Mouse (Mus musculus) embryonic facial prominence, embryonic 10.5 days (tissue): ENCODE data around the gene Sprr2a3. TPM values are rescaled to one million over a fixed set of nuclear protein-coding genes. Genes with fewer than 3 reads are reported as not detected.
"Not testable (repeated sequence)": the region's sequence is repeated elsewhere in the genome, so short reads cannot be mapped to it uniquely, and the experiment has no call there.

Experiments used
- DNase-seq: peaks from one replicate; pipeline ENCODE4 v3.0.0-alpha.2; 2017; ENCODE audit warnings: low spot score
- H3K27ac ChIP-seq: fragments of 300-500 bp; sonication (generic); replicated peaks from 2 replicates; pipeline ENCODE4 v1.5.1; 2016; ENCODE audit warnings: mild to moderate bottlenecking
- H3K27me3 ChIP-seq: fragments of 300-500 bp; sonication (generic); replicated peaks from 2 replicates; pipeline ENCODE4 v1.6.1; 2016; ENCODE audit warnings: low read depth, mild to moderate bottlenecking; ENCODE audit not compliant: poor library complexity, severe bottlenecking
- H3K36me3 ChIP-seq: fragments of 300-500 bp; sonication (generic); replicated peaks from 2 replicates; pipeline ENCODE4 v1.6.1; 2016; ENCODE audit warnings: mild to moderate bottlenecking, moderate library complexity
- H3K4me1 ChIP-seq: fragments of 300-500 bp; sonication (generic); 2 replicates; pipeline ENCODE4 v1.6.1; 2016
- H3K4me3 ChIP-seq: fragments of 300-500 bp; sonication (generic); 2 replicates; pipeline ENCODE4 v1.5.1; 2016; ENCODE audit warnings: mild to moderate bottlenecking, moderate library complexity
- H3K9me3 ChIP-seq: fragments of 300-500 bp; sonication (generic); 2 replicates; pipeline ENCODE4 v1.6.1; 2016; ENCODE audit warnings: mild to moderate bottlenecking
- WGBS: fragments of 180-500 bp; shearing (Covaris S2); methylation state at CpG from one replicate; pipeline ENCODE4 v1.1.7; 2016; 5-methylcytosine and 5-hydroxymethylcytosine counted together
- polyA plus RNA-seq: library from polyadenylated mRNA; unstranded; fragments of >200 nt; fragmentation: Nextera tagmentation; extraction: Ambion mirVana; gene quantifications from 2 replicates; pipeline ENCODE4 v1.2.1, GENCODE M21; 2016

Gene Sprr2a3
- polyA plus RNA-seq = not detected in 2 replicates

DNA sequence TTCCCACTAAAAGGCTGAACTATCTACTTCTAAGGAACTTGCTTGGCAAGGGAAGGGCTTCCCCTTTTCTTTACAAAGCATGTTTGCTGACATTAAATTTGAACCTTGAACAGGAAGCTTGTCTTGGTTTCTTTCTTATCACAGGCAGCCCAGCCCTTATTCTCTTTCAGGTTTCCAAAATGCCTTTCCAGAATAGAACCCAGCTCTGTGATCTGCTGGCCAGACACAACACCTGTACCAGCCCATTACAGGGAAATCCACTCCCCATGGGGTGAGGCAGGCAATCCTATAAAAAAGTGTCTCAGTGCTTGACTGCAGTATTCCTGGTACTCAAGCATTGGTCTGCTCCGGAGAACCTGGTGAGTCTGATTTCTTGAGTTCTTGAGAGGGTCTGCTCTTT, at the start of gene Sprr2a3:
Gene Sprr2a3 (plus strand): TSS at position 317 of the 400 bp plus-strand sequence.
- WGBS = 95% methylated on average over 1 of the region's 1 CpGs
- not testable (repeated sequence) for H3K36me3 ChIP-seq, H3K27me3 ChIP-seq, H3K9me3 ChIP-seq, H3K4me3 ChIP-seq, H3K4me1 ChIP-seq, H3K27ac ChIP-seq, DNase-seq

GRCm38 (mm10) chr3:92236463-92237189, 48.6 kb upstream of the Sprr2a3 start:
- H3K9me3 ChIP-seq, H3K27me3 ChIP-seq, DNase-seq, H3K27ac ChIP-seq, H3K4me1 ChIP-seq, H3K4me3 ChIP-seq, H3K36me3 ChIP-seq: not testable (repeated sequence)
- WGBS = no CpG with 5 or more reads among the region's 5 CpGs

DNA sequence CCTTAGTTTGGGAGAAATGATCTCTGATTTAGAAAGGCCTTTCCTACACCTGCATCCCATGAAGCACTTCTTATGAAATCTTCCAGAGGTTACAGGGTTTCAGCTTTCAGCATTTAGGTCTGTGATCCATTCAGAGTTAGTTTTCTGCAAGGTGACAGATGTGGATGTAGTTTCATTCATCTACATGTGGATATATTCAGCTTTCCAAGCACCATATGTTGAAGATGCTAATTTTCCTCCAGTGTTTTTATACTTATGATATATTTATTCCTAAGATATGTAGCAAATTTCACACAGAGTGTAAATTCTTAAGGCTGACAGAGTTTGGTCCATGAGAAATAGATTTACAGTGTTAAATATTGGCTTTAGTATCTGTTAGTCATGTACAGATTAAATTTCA, 46.5 kb upstream of the Sprr2a3 start:
- not testable (repeated sequence) for H3K36me3 ChIP-seq, H3K4me1 ChIP-seq, H3K9me3 ChIP-seq, H3K4me3 ChIP-seq, DNase-seq, H3K27ac ChIP-seq, H3K27me3 ChIP-seq

- DNase-seq, H3K9me3 ChIP-seq, H3K27ac ChIP-seq, H3K4me3 ChIP-seq, H3K4me1 ChIP-seq, H3K27me3 ChIP-seq, H3K36me3 ChIP-seq: not testable (repeated sequence)
- WGBS = no CpG with 5 or more reads among the region's 1 CpGs
Measured at GRCm38 (mm10) chr3:92239197-92239596, 46.0 kb upstream of the Sprr2a3 start.

DNA sequence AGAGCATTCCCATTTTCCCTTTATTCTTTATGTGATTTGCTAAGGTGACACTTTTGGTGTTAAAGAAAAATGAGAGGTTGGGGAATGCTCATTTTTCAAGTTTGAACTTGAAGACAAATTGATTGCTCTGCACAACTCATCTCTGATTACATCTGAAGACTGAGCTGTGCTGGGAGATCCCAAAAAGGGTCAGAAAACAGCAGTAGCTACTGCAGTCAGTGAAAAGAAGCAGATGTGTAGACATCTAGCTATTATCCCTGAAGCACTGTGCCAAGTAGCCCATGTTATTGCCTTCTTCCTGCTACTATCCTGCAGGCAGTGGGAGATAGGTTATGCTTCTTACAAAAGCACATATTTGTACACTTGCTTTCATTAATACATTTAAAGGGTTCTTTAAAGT, 40.4 kb upstream of the Sprr2a3 start:
- H3K36me3 ChIP-seq, H3K27ac ChIP-seq, DNase-seq, H3K4me1 ChIP-seq, H3K4me3 ChIP-seq, H3K9me3 ChIP-seq, H3K27me3 ChIP-seq: not testable (repeated sequence)

- WGBS = no CpG with 5 or more reads among the region's 10 CpGs
- H3K27ac ChIP-seq, H3K36me3 ChIP-seq, DNase-seq, H3K4me3 ChIP-seq, H3K4me1 ChIP-seq, H3K27me3 ChIP-seq, H3K9me3 ChIP-seq: not testable (repeated sequence)
Measured at GRCm38 (mm10) chr3:92246245-92246644, 39.0 kb upstream of the Sprr2a3 start.

DNA sequence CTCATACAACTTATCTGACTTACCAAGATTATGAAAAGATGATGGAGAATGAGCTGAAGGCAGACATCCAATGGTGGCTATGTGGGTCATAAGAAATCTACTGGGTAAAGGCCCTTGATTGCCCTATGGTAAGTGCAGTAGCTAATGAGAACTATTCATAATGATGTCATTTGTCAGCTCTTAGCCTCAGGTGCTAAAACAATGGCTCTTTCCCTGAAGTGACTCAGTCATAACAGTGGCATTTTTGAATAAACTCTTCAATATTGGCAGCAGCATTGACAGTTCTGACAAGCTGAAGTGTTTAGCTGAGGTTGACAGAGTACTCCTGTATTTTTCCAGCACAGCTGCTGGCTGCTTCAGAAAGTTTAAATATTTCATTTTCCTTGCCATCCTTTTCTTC, 36.7 kb upstream of the Sprr2a3 start:
- H3K4me1 ChIP-seq, H3K27me3 ChIP-seq, H3K9me3 ChIP-seq, H3K4me3 ChIP-seq, DNase-seq, H3K36me3 ChIP-seq, H3K27ac ChIP-seq: not testable (repeated sequence)

GRCm38 (mm10) chr3:92250450-92250849, 34.8 kb upstream of the Sprr2a3 start:
- 95% methylated on average over 2 of the region's 2 CpGs for WGBS
- H3K4me3 ChIP-seq, H3K27ac ChIP-seq, H3K9me3 ChIP-seq, DNase-seq, H3K4me1 ChIP-seq, H3K36me3 ChIP-seq, H3K27me3 ChIP-seq: not testable (repeated sequence)

DNA sequence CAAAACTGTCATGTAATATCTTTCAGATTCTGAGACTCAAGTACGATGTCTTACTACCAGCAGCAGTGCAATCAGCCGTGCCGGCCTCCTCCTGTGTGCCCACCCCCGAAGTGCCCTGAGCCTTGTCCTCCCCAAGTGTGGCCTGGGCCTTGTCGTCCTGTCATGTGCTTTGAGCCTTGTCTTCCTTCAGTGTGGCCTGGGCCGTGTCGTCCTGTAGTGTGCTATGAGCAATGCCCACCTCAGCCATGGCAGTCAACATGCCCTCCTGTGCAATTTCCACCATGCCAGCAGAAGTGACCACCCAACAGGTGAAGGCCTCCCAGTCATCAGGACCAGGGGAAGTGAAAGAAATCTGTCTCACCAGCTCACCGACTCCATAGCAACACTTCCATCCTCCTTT, 31.4 kb upstream of the Sprr2a3 start:
- H3K36me3 ChIP-seq, DNase-seq, H3K4me3 ChIP-seq, H3K27me3 ChIP-seq, H3K9me3 ChIP-seq, H3K27ac ChIP-seq, H3K4me1 ChIP-seq: not testable (repeated sequence)
- no CpG with 5 or more reads among the region's 8 CpGs for WGBS

DNA sequence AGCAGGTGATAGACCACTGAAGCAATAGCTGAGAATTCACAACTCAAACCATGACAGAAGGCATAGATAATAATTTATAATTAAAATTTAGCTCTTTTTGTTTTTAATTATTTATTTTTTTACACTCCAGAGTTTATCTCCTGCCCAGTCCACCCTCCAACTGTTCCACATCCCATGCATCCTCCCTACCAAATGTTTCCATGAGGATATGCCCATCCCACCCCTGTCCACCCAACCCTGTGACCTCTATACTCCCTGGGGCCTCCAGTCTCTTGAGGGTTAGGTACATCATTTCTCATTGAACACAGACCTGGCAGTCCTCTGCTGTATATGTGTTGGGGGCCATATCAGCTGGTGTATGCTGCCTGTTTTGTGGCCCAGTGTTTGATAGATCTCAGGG, 26.7 kb upstream of the Sprr2a3 start:
- not testable (repeated sequence) for H3K27me3 ChIP-seq, H3K4me1 ChIP-seq, H3K9me3 ChIP-seq, H3K27ac ChIP-seq, H3K4me3 ChIP-seq, DNase-seq, H3K36me3 ChIP-seq

GRCm38 (mm10) chr3:92263462-92263861, 21.8 kb upstream of the Sprr2a3 start:
- not testable (repeated sequence) for H3K9me3 ChIP-seq, H3K4me1 ChIP-seq, DNase-seq, H3K27ac ChIP-seq, H3K36me3 ChIP-seq, H3K4me3 ChIP-seq, H3K27me3 ChIP-seq
- WGBS = no CpG with 5 or more reads among the region's 2 CpGs

DNA sequence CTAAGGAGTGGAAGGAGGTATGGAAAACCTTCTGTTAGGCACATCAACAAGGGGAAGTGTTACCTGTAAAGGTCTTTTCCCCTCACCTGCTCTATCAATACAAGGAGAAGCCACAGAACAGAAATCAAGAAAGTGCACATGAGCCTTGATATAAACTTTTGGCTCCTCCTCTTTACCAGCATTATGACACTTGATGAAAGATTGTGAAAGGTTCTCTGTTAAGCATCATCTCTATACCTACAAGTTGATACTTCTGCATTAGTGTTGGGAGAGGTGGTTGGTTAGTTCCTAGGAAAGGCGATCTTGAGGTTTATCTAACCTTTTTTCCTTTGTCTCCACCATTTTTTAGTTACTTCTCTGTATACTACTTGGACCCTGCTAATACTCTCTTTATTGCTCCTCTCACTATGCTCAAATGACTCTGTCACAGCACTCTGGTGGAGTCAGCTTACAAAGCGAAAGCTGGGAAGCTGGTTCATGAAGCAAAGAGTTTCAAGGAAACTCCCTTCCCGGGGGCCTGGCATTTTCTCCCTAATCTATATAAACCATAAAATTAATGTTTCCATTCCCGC, 13.7 kb upstream of the Sprr2a3 start:
- H3K36me3 ChIP-seq, H3K4me1 ChIP-seq, DNase-seq, H3K27ac ChIP-seq, H3K4me3 ChIP-seq, H3K27me3 ChIP-seq, H3K9me3 ChIP-seq: not testable (repeated sequence)
- WGBS = no CpG with 5 or more reads among the region's 4 CpGs

DNA sequence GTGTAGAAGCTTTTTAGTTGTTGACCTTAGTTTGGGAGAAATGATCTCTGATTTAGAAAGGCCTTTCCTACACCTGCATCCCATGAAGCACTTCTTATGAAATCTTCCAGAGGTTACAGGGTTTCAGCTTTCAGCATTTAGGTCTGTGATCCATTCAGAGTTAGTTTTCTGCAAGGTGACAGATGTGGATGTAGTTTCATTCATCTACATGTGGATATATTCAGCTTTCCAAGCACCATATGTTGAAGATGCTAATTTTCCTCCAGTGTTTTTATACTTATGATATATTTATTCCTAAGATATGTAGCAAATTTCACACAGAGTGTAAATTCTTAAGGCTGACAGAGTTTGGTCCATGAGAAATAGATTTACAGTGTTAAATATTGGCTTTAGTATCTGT, 11.7 kb upstream of the Sprr2a3 start:
- H3K9me3 ChIP-seq, H3K4me1 ChIP-seq, H3K4me3 ChIP-seq, H3K36me3 ChIP-seq, DNase-seq, H3K27me3 ChIP-seq, H3K27ac ChIP-seq: not testable (repeated sequence)

- H3K4me1 ChIP-seq, H3K4me3 ChIP-seq, H3K27me3 ChIP-seq, H3K27ac ChIP-seq, H3K36me3 ChIP-seq, H3K9me3 ChIP-seq, DNase-seq: not testable (repeated sequence)
- WGBS = no CpG with 5 or more reads among the region's 1 CpGs
Measured at GRCm38 (mm10) chr3:92274018-92274417, 11.2 kb upstream of the Sprr2a3 start.
